Mouse (Mus musculus) left cerebral cortex, adult 11 months (tissue): ENCODE measurements around the gene AL607142.1.

ENCODE experiments used
- DNase-seq: peaks from one replicate; pipeline ENCODE4 v3.0.0; 2022; ENCODE audit warnings: low spot score

The AL607142.1 gene

GRCm38 (mm10) chr4:120057529-120057928, 7.3 kb upstream of the AL607142.1 start:
- DNase-seq = no peak

GRCm38 (mm10) chr4:120058157-120058556, 6.6 kb upstream of the AL607142.1 start:
- no peak for DNase-seq

- DNase-seq = no peak
Observed at GRCm38 (mm10) chr4:120058794-120059193, 6.0 kb upstream of the AL607142.1 start.

GRCm38 (mm10) chr4:120061727-120062126, 3.1 kb upstream of the AL607142.1 start:
- DNase-seq = no peak

GRCm38 (mm10) chr4:120062198-120062597, 2.6 kb upstream of the AL607142.1 start:
- DNase-seq = no peak

- no peak for DNase-seq
Observed at GRCm38 (mm10) chr4:120062754-120063153, 2.0 kb upstream of the AL607142.1 start.

GRCm38 (mm10) chr4:120063353-120064124, 1.3 kb upstream of the AL607142.1 start:
- DNase-seq = no peak

- DNase-seq = no peak
Observed at GRCm38 (mm10) chr4:120066841-120067591, 2.2 kb downstream of the AL607142.1 start.

GRCm38 (mm10) chr4:120067592-120068235, 2.9 kb downstream of the AL607142.1 start:
- DNase-seq = no peak

GRCm38 (mm10) chr4:120068883-120069581, 4.2 kb downstream of the AL607142.1 start:
- no peak for DNase-seq

- DNase-seq = no peak
Observed at GRCm38 (mm10) chr4:120069582-120069980, 4.8 kb downstream of the AL607142.1 start.

- no peak for DNase-seq
Observed at GRCm38 (mm10) chr4:120071411-120071810, 6.6 kb downstream of the AL607142.1 start.

GRCm38 (mm10) chr4:120071842-120072507, 7.2 kb downstream of the AL607142.1 start:
- no peak for DNase-seq

- peak; percentile 57 for DNase-seq
Observed at GRCm38 (mm10) chr4:120074061-120074460, 9.3 kb downstream of the AL607142.1 start.

GRCm38 (mm10) chr4:120077322-120077721, 12.5 kb downstream of the AL607142.1 start:
- DNase-seq = peak; percentile 47

GRCm38 (mm10) chr4:120082527-120082926, 17.7 kb downstream of the AL607142.1 start:
- DNase-seq = no peak

- DNase-seq = no peak
Observed at GRCm38 (mm10) chr4:120083700-120084099, 18.9 kb downstream of the AL607142.1 start.

GRCm38 (mm10) chr4:120089536-120089935, 24.7 kb downstream of the AL607142.1 start:
- DNase-seq = no peak

- DNase-seq = no peak
Observed at GRCm38 (mm10) chr4:120091997-120092783, 27.4 kb downstream of the AL607142.1 start.

GRCm38 (mm10) chr4:120096935-120097334, 32.1 kb downstream of the AL607142.1 start:
- DNase-seq = no peak

GRCm38 (mm10) chr4:120101186-120101585, 36.4 kb downstream of the AL607142.1 start:
- no peak for DNase-seq
